Mouse (Mus musculus): Measurements from ENCODE around the gene Phox2a. TPM values are rescaled to one million over a fixed set of nuclear protein-coding genes. Genes with fewer than 3 reads are reported as not detected.

Phox2a gene
- total RNA-seq, 2 experiments from 2014 or later: 17.9 to 29.5 TPM

Other genes with a start within 250 kb of the Phox2a start
- gene Art2b, start 232.7 kb upstream of the Phox2a start, total RNA-seq (2021): under 1 TPM in 1 of 2 experiments, not detected in 1; 0.19 TPM
- 100 to 1,000 TPM in 1 of 2 experiments, 10 to 100 TPM in 1; 90.8 to 113 TPM for gene Clpb, start 154.7 kb upstream of the Phox2a start, total RNA-seq (2021)
- 10 to 100 TPM; 79.2 to 81.5 TPM for gene Inppl1, start 19.9 kb downstream of the Phox2a start, total RNA-seq (2021)
- 1 to 10 TPM; 2.3 to 9.5 TPM for gene Folr2, start 38.9 kb downstream of the Phox2a start, total RNA-seq (2021)
- gene Anapc15, start 45.4 kb downstream of the Phox2a start, total RNA-seq (2021): 10 to 100 TPM; 27.4 to 35.2 TPM
- 1 to 10 TPM in 1 of 2 experiments, not detected in 1; 5.0 TPM for gene Folr1, start 52.5 kb downstream of the Phox2a start, total RNA-seq (2021)
- 100 to 1,000 TPM in 1 of 2 experiments, 10 to 100 TPM in 1; 95.1 to 109 TPM for gene Lamtor1, start 87.6 kb downstream of the Phox2a start, total RNA-seq (2021)
- not detected for gene Tomt, start 88.0 kb downstream of the Phox2a start, total RNA-seq (2021)
- gene Lrrc51, start 115.6 kb downstream of the Phox2a start, total RNA-seq (2021): 10 to 100 TPM; 12.2 to 13.9 TPM
- gene Numa1, start 115.8 kb downstream of the Phox2a start, total RNA-seq (2021): 100 to 1,000 TPM; 141 to 160 TPM
- gene Il18bp, start 200.4 kb downstream of the Phox2a start, total RNA-seq (2021): 10 to 100 TPM in 1 of 2 experiments, 1 to 10 TPM in 1; 8.4 to 12.5 TPM
- 10 to 100 TPM; 38.5 to 38.7 TPM for gene Rnf121, start 247.2 kb downstream of the Phox2a start, total RNA-seq (2021)
- 10 to 100 TPM; 11.6 to 12.6 TPM for gene Xndc1, start 247.2 kb downstream of the Phox2a start, total RNA-seq (2021)
- gene Xntrpc, start 247.4 kb downstream of the Phox2a start, total RNA-seq (2021): under 1 TPM; 0.89 to 0.99 TPM